Mouse (Mus musculus) midbrain, embryonic 16.5 days (tissue): ENCODE results near the gene Ccnd1. TPM values are rescaled to one million over a fixed set of nuclear protein-coding genes. Genes with fewer than 3 reads are reported as not detected.

Experiments used
- ATAC-seq: fragments of 200-750 bp; cut with Nextera tagmentation; 2 replicates; pipeline ENCODE4 v1.8.0; 2017; ENCODE audit warnings: moderate TSS enrichment
- H3K27ac ChIP-seq: fragments of 300-500 bp; sonication (generic); 2 replicates; pipeline ENCODE4 v1.5.1; 2014; ENCODE audit warnings: mild to moderate bottlenecking, low read length, mixed read lengths
- H3K27me3 ChIP-seq: fragments of 300-500 bp; sonication (generic); 2 replicates; pipeline ENCODE4 v1.6.1; 2014; ENCODE audit warnings: low read depth, low read length, mixed read lengths; ENCODE audit not compliant: control insufficient read depth, insufficient read depth
- H3K36me3 ChIP-seq: fragments of 300-500 bp; sonication (generic); 2 replicates; pipeline ENCODE4 v1.6.1; 2014; ENCODE audit warnings: mild to moderate bottlenecking, low read length, moderate library complexity, mixed read lengths; ENCODE audit not compliant: control insufficient read depth, insufficient read depth
- H3K4me1 ChIP-seq: fragments of 300-500 bp; sonication (generic); 2 replicates; pipeline ENCODE4 v1.6.1; 2014; ENCODE audit warnings: mild to moderate bottlenecking, low read length, mixed read lengths; ENCODE audit not compliant: control insufficient read depth, insufficient read depth
- H3K4me2 ChIP-seq: fragments of 300-500 bp; sonication (generic); 2 replicates; pipeline ENCODE4 v1.6.1; 2014; ENCODE audit warnings: mild to moderate bottlenecking, low read length, mixed read lengths
- H3K4me3 ChIP-seq: fragments of 300-500 bp; sonication (generic); 2 replicates; pipeline ENCODE4 v1.5.1; 2014; ENCODE audit warnings: low read depth, mild to moderate bottlenecking, low read length, moderate library complexity, mixed read lengths
- H3K9ac ChIP-seq: fragments of 300-500 bp; sonication (generic); 2 replicates; pipeline ENCODE4 v1.6.1; 2014; ENCODE audit warnings: low read depth, low read length, mixed read lengths
- H3K9me3 ChIP-seq: fragments of 300-500 bp; sonication (generic); replicated peaks from 2 replicates; pipeline ENCODE4 v1.6.1; 2014; ENCODE audit warnings: mild to moderate bottlenecking, low read length, mixed read lengths; ENCODE audit not compliant: control insufficient read depth, poor library complexity, severe bottlenecking
- WGBS: fragments of 180-500 bp; shearing (Covaris S2); extraction: QIAGEN DNeasy Blood & Tissue Kit; methylation state at CpG from one replicate; pipeline ENCODE4 v1.1.7; 2014; 5-methylcytosine and 5-hydroxymethylcytosine counted together
- polyA plus RNA-seq: library from polyadenylated mRNA; unstranded; fragments of >200 nt; fragmentation: Nextera tagmentation; extraction: Ambion mirVana; gene quantifications from 2 replicates; pipeline ENCODE4 v1.2.1, GENCODE M21; 2015

The Ccnd1 gene
- polyA plus RNA-seq, 1 experiment from 2014 or later = 21.5 TPM

DNA sequence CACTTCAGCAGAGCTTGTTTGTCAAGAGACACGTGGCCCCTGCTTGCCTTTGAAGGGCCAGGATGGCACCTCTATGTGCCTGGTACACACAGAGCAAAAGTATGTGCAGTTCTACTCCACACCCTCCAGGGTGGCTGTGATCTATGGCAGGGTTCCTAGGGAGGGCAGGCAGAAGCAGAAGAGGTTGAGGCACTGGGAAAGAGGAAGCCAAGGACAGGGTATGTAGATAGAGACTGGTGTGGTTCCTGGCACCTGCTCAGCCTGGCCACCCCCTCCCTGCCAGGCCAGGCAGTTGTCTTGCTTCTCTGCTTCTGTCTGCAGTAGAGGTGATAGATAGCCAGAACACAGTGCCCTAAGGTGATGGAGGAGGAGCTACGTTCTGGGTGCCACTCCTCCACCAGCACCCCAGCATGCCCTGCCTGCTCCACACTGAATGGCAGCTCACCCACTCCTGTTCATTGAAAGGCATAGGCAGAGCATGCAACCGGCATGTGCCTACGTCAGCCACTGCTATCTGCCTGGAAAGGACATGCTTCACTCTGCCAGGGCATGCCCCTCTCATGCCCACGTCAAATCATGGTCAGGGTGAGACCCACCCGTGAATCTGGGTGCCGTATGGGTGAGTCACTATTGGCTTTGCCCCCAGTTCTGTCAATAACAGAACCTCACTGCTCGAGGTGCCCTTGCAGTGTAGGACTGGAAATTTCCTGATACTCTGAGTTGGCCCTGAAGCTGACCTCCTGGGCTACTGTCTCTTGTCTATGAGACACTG, 31.5 kb upstream of the Ccnd1 start:
- Histone ChIP-seq H3K4me1 (no peaks in the 10 kb centered on the region), H3K4me3 (no peak overlapping the region), H3K4me2 (no peak overlapping the region), H3K9me3 (no peaks in the 10 kb centered on the region; the same call in 1 of the 2 replicates), H3K36me3 (no peaks in the 10 kb centered on the region), H3K27me3 (no peaks in the 10 kb centered on the region), H3K9ac (no peak overlapping the region), H3K27ac (no peak overlapping the region)
- ATAC-seq = no peak
- 77% methylated on average over 8 of the region's 8 CpGs for WGBS

DNA sequence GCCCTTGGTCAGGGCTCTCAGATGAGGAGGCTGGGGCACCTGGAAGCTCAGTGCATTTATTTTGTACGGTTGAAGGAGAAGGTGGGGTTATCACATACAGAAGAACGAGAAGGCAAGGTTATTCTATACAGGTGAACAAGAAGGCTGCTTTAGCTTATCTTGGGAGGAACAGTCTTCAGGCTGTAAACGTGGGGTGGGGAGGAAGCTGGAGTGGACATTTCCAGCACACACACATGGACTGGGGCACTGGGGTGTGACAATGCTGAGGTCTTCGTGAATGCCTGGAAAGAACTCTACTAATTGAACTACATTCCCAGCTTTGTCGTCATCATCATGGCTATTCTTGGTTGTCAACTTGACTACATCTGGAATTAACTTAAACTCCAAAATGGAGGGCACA, 26.2 kb upstream of the Ccnd1 start:
- H3K4me2 ChIP-seq = no peak overlapping the region
- H3K9ac ChIP-seq = no peak overlapping the region
- H3K9me3 ChIP-seq = no peaks in the 10 kb centered on the region
- ATAC-seq = no peak
- H3K4me1 ChIP-seq = no peaks in the 10 kb centered on the region
- 77% methylated on average over 5 of the region's 5 CpGs for WGBS
- H3K27ac ChIP-seq = no peak overlapping the region
- no peaks in the 10 kb centered on the region for H3K27me3 ChIP-seq
- no peak overlapping the region for H3K4me3 ChIP-seq
- H3K36me3 ChIP-seq = no peaks in the 10 kb centered on the region

DNA sequence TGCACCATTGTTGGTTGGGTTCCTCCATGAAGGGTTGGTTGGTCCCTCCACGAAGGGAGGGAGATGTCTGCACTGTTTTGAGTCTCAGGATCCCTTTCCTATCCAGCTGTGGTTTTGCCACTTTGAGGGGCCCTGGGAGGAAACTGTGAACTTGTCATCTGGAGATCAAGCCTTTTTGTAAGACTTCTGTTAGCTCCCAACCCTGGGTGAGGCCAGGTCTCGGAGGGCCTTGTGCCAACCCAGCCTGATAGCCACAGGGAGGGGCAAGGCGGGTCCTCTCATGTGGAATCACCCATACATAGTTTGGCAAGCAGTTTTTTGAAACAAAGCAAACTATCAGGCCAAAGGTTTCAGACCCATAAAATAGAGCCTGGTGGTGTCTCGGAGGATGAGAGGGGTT, 24.6 kb upstream of the Ccnd1 start:
- Histone ChIP-seq H3K4me1 (no peaks in the 10 kb centered on the region), H3K27ac (no peak overlapping the region), H3K9ac (no peak overlapping the region), H3K27me3 (no peaks in the 10 kb centered on the region), H3K36me3 (no peaks in the 10 kb centered on the region), H3K9me3 (no peaks in the 10 kb centered on the region), H3K4me3 (no peak overlapping the region), H3K4me2 (no peak overlapping the region)
- 83% methylated on average over 4 of the region's 4 CpGs for WGBS
- no peak for ATAC-seq

DNA sequence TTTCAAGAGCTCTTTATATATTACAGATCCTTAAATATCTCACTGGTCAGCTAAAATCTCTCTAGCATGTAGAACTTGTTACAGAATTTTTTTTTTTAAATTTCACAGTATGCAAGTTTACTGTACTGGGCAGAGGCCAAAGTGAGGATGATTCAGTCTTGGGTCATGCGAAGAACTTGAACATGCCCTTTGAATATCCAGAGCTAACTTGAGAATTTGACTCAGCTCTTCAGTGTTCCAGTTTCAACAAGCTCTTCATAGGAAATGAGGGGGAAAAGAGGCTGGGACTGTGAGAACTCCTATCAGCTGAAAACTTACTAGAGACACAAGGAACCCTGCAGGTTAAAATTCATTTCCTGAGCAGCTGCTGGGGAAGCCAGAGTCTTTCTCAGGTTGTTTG, 24.2 kb upstream of the Ccnd1 start:
- no peak overlapping the region for H3K27ac ChIP-seq
- no peak overlapping the region for H3K4me3 ChIP-seq
- no peak overlapping the region for H3K9ac ChIP-seq
- no peaks in the 10 kb centered on the region for H3K27me3 ChIP-seq
- no peaks in the 10 kb centered on the region for H3K4me1 ChIP-seq
- no peak overlapping the region for H3K4me2 ChIP-seq
- no peak for ATAC-seq
- 95% methylated on average over 1 of the region's 1 CpGs for WGBS
- no peaks in the 10 kb centered on the region for H3K36me3 ChIP-seq
- no peaks in the 10 kb centered on the region for H3K9me3 ChIP-seq

DNA sequence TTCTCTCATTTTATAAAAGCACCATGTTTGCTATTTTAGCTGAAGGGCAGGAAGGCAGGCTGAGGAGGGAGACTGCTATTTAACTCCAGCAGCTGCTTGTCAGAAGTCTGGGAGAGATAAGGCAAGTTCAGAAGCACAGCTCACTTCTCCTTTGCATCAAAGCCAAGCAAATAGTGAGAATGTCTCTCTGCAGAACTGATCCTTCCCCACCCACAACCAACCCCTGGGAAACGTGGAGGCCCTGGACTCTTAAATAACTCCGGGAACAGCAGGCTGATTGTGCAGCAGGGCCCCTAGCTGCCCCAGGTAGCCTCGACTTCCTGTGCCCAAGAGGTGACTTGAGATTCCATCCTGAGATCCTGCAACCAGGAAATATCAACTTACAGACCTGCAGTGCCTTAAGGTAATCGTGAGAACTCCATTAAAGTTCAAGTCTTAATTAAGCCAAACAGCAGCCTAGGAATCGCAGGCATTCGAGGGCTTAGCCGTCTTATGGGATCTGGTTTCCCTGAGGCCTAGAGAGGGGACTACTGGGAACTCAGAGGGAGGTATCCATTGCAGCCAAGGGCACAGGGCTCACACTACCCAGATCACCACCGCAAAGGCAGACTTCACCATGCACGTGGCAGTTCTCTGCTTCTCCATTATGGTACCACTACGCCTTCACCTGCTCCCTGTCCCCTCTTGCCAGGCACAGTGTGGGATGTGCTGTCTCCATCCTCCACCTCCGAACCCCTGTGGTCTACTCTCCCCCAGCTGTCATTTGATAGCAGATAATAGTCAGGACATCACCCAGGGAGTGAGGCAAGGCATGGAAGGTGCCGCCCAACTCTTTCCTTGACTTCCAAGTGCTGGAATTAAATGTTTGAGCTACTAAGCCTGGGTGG, 19.0 kb upstream of the Ccnd1 start:
- ATAC-seq = no peak
- Histone ChIP-seq H3K4me3 (no peak overlapping the region), H3K27ac (no peak overlapping the region), H3K4me1 (no peaks in the 10 kb centered on the region), H3K9me3 (no peaks in the 10 kb centered on the region), H3K4me2 (no peak overlapping the region), H3K9ac (no peak overlapping the region), H3K27me3 (no peaks in the 10 kb centered on the region), H3K36me3 (no peaks in the 10 kb centered on the region)
- WGBS = 59% methylated on average over 12 of the region's 12 CpGs

DNA sequence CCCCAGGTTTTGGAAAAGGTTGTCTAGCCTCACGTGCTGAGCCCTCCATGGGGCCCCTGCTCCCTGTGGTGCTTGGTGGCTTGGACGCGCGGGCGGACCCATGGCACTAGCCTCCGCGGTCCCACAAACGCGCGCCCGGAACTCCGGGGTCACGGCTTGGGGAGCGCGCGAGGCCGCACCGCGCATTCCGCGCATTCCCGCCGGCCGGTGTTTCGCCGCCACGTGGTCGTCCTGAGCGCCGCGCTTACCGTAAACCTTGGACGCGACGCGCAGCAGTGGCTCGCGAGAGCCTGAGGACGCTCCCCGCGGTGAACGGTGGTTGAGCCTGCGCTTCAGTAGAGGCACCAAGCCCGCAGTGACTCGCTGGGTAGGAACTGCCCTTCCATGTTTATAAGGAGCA, 3.5 kb upstream of the Ccnd1 start:
- whole genome bisulfite sequencing = under 1% methylated on average over 44 of the region's 45 CpGs
- Histone ChIP-seq H3K27me3 (peaks cover 38% of the 10 kb centered on the region), H3K27ac (no peak overlapping the region), H3K9ac (peak overlapping the region; percentile 64), H3K9me3 (no peaks in the 10 kb centered on the region), H3K4me2 (peak overlapping the region; percentile 99), H3K36me3 (no peaks in the 10 kb centered on the region), H3K4me3 (peak overlapping the region; percentile 54), H3K4me1 (peaks cover 46% of the 10 kb centered on the region)
- ATAC-seq = peak; percentile 59

DNA sequence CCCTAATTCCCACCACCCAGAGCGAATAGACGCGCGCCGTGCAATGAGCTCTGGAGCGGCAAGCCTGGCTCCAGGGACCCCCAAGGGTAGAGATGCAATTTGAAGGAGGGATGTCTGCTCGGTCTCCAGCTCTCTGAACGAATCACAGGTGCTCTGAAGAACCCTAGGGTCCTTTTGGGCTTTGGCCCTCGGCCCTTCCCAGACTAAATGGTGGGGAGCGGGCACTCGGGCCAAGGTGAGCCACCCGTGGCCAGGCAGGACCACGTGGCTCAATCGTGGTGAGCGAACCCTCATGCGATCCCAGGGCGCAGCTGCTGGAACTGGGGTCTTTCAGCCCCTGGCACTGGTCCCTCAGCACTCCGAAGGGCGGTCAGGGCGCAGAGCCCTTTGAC, 3.0 kb upstream of the Ccnd1 start:
- ATAC-seq = no peak
- H3K27ac ChIP-seq = no peak overlapping the region
- H3K27me3 ChIP-seq = peaks cover 42% of the 10 kb centered on the region

DNA sequence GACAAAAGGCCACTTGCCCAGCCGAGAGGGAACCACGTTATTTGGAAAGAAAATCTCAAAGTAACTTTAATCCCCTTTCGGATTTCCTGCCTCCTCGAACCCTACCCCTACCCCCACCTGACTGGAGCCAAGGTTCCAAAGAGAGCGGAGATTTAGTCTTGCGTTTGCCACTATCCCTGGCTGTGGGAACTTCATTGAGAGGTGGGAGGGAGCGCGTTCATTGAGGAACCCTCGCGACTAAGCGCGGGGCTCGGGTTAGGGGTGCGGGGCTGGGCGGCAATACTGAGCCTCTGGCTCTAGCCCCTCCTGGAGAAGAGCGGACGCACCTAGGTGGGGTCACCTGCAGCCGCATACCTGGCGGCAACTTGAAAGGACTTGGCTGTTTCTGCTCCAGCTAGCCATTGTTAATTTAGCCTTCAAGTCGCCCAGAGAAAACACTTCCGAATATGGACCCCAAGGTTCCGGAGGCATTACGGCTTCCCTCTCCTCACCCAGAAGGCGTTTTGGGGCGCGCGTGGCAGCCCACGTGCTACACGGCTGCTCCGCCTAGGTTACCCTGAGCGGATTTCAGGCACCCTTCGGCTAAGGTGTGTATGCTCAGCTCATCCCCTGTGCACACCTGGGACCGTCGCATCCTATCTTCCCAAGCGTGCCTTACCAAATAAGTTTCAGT, 2.5 kb upstream of the Ccnd1 start:
- Histone ChIP-seq H3K4me1 (peaks cover 51% of the 10 kb centered on the region), H3K36me3 (no peaks in the 10 kb centered on the region), H3K4me3 (peak overlapping the region; percentile 54), H3K27ac (no peak overlapping the region), H3K4me2 (peak overlapping the region; percentile 99), H3K27me3 (peaks cover 42% of the 10 kb centered on the region), H3K9ac (no peak overlapping the region), H3K9me3 (no peaks in the 10 kb centered on the region)
- ATAC-seq = no peak
- WGBS = under 1% methylated on average over 35 of the region's 35 CpGs

More for the DNA sequence above, 3.0 kb upstream of the Ccnd1 start:
- 1% methylated on average over 20 of the region's 20 CpGs for WGBS
- Histone ChIP-seq H3K4me3 (peak overlapping the region; percentile 54), H3K36me3 (no peaks in the 10 kb centered on the region), H3K4me2 (peak overlapping the region; percentile 99), H3K4me1 (peaks cover 51% of the 10 kb centered on the region), H3K9ac (peak overlapping the region; percentile 64), H3K9me3 (no peaks in the 10 kb centered on the region)
